Mouse (Mus musculus) ES-E14 (cell line): Measurements from ENCODE around the gene Lysmd4. TPM values are rescaled to one million over a fixed set of nuclear protein-coding genes. Genes with fewer than 3 reads are reported as not detected.

Source experiments
- DNase-seq: peaks from one replicate; pipeline ENCODE4 v3.0.0-alpha.2; 2013; ENCODE audit warnings: low read depth, low spot score
- H3K27ac ChIP-seq: 2 replicates; pipeline ENCODE4 v1.5.1; 2012; ENCODE audit warnings: low read depth, mild to moderate bottlenecking, low read length, moderate library complexity, mixed read lengths; ENCODE audit not compliant: poor library complexity, insufficient read depth, severe bottlenecking
- H3K36me3 ChIP-seq: 2 replicates; pipeline ENCODE4 v1.6.1; 2012; ENCODE audit warnings: mild to moderate bottlenecking, low read length, moderate library complexity, mixed read lengths; ENCODE audit not compliant: control insufficient read depth, poor library complexity, insufficient read depth, severe bottlenecking
- H3K4me1 ChIP-seq, 2 experiments: fragments of 150-350 bp in 1 of 2; sonication (generic) in 1 of 2; 2 replicates each; pipeline ENCODE4 v1.6.1; 2012; ENCODE audit warnings: low read length in 2 of 2, mild to moderate bottlenecking in 1 of 2, mixed read lengths in 1 of 2; ENCODE audit not compliant: control insufficient read depth in 2 of 2, insufficient read depth in 2 of 2, poor library complexity in 1 of 2
- H3K4me3 ChIP-seq, 2 experiments: fragments of 150-350 bp in 1 of 2; sonication (generic) in 1 of 2; 2 replicates each; pipeline ENCODE4 v1.5.1; 2012; ENCODE audit warnings: low read length in 2 of 2, low read depth in 1 of 2, mild to moderate bottlenecking in 1 of 2, mixed read lengths in 1 of 2; ENCODE audit not compliant: insufficient read depth in 1 of 2, poor library complexity in 1 of 2, severe bottlenecking in 1 of 2
- H3K9ac ChIP-seq: 2 replicates; pipeline ENCODE4 v1.6.1; 2012; ENCODE audit warnings: low read depth, mild to moderate bottlenecking, low read length, mixed read lengths; ENCODE audit not compliant: poor library complexity, insufficient read depth, severe bottlenecking
- H3K9me3 ChIP-seq: fragments of 150-350 bp; sonication (generic); 2 replicates; pipeline ENCODE4 v1.6.1; 2012; ENCODE audit warnings: low read depth, mild to moderate bottlenecking, low read length; ENCODE audit not compliant: control insufficient read depth, insufficient read depth
- CHD2 ChIP-seq: IDR thresholded peaks from 2 replicates; pipeline ENCODE4 v1.6.1; 2014; ENCODE audit warnings: mild to moderate bottlenecking, low read depth, low read length, inconsistent platforms
- HCFC1 ChIP-seq: IDR thresholded peaks from 2 replicates; pipeline ENCODE4 v1.6.1; 2012; ENCODE audit warnings: low read length, inconsistent platforms, borderline replicate concordance; ENCODE audit not compliant: insufficient read depth
- MAFK ChIP-seq: IDR thresholded peaks from 2 replicates; pipeline ENCODE4 v1.6.1; 2014; ENCODE audit warnings: mild to moderate bottlenecking, low read depth, low read length, inconsistent platforms; ENCODE audit not compliant: insufficient read depth
- ZC3H11A ChIP-seq: IDR thresholded peaks from 2 replicates; pipeline ENCODE4 v1.6.1; 2012; ENCODE audit warnings: low read depth, mild to moderate bottlenecking, inconsistent platforms, low read length, borderline replicate concordance
- ZNF384 ChIP-seq: IDR thresholded peaks from 2 replicates; pipeline ENCODE4 v1.6.1; 2012; ENCODE audit warnings: low read depth, low read length, inconsistent platforms
- in situ Hi-C, 2 experiments: fragments of 600-800 bp; cut with MboI; formaldehyde crosslinking; loops; one replicate each; pipeline ENCODE4 v1.15.1; 2025; ENCODE audit warnings: low sequenced_read_pairs in 2 of 2, inconsistent platforms in 1 of 2; ENCODE audit not compliant: unreplicated experiment in 2 of 2
- total RNA-seq: library from RNA; depleted of rRNA; stranded (reverse); fragments of 300-350 nt; gene quantifications from 2 replicates; pipeline ENCODE4 v1.2.3, GENCODE M21; 2012

The Lysmd4 gene
- total RNA-seq, 1 experiment: 6.1 TPM

- H3K36me3 ChIP-seq: no peaks in the 10 kb centered on the region
- TF ChIP-seq ZC3H11A: no peak
- TF ChIP-seq ZNF384: no peak
- TF ChIP-seq CHD2: no peak
- no peak for TF ChIP-seq HCFC1
- no peak for TF ChIP-seq MAFK
- no peaks in the 10 kb centered on the region for H3K4me1 ChIP-seq
- no peak overlapping the region for H3K4me3 ChIP-seq
- H3K9ac ChIP-seq: no peak overlapping the region
- no peak for DNase-seq
- in situ Hi-C loops: loop anchor here (5.0 to 10.0 kb wide), 2 partner anchors 381 to 389 kb away; no protein-coding TSS in a partner anchor
- H3K27ac ChIP-seq: no peak overlapping the region
- no peaks in the 10 kb centered on the region for H3K9me3 ChIP-seq
These were observed 21.0 kb downstream of the Lysmd4 start for GRCm38 (mm10) chr7:67243121-67243893.

GRCm38 (mm10) chr7:67243894-67244282, 21.5 kb downstream of the Lysmd4 start:
- Histone ChIP-seq H3K4me3 (no peak overlapping the region), H3K4me1 (no peaks in the 10 kb centered on the region), H3K27ac (no peak overlapping the region), H3K9ac (no peak overlapping the region), H3K36me3 (no peaks in the 10 kb centered on the region), H3K9me3 (no peaks in the 10 kb centered on the region)
- DNase-seq: no peak
- in situ Hi-C loops: loop anchor here (5.0 to 10.0 kb wide), 2 partner anchors 381 to 388 kb away; no protein-coding TSS in a partner anchor
- no peak for TF ChIP-seq HCFC1
- TF ChIP-seq ZNF384: no peak
- TF ChIP-seq ZC3H11A: no peak
- no peak for TF ChIP-seq CHD2
- TF ChIP-seq MAFK: no peak

GRCm38 (mm10) chr7:67245255-67245654, 22.9 kb downstream of the Lysmd4 start:
- Histone ChIP-seq H3K27ac (no peak overlapping the region), H3K4me1 (no peaks in the 10 kb centered on the region), H3K9me3 (no peaks in the 10 kb centered on the region), H3K9ac (no peak overlapping the region), H3K4me3 (no peak overlapping the region), H3K36me3 (no peaks in the 10 kb centered on the region)
- no peak for DNase-seq
- TF ChIP-seq ZNF384 (no peak), MAFK (no peak), CHD2 (no peak), HCFC1 (no peak)
- in situ Hi-C loops: loop anchor here in 1 of 2 experiments (10.0 kb wide), 1 partner anchor 380 kb away; no protein-coding TSS in a partner anchor

DNA sequence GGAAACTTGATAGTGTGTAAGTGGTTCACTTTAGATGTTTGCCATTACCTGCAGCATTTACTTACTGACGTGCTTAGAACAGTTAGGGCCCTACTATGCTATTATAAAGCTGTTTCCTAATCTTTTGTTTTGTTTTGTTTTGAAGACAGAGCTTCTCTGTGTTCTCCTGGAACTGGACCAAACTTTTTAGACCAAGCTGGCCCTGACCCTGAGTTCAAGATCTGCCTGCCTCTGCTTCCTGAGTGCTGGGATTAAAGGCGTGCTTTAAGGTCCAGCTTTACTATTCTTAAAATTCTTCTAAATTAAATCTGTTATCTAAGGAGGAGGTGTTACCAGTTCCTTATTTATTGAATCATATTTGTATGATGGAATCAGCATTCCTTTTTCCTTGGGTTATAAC, 23.7 kb downstream of the Lysmd4 start:
- TF ChIP-seq ZNF384: no peak
- in situ Hi-C loops: loop anchor here in 1 of 2 experiments (10.0 kb wide), 1 partner anchor 379 kb away; no protein-coding TSS in a partner anchor
- H3K27ac ChIP-seq: no peak overlapping the region
- DNase-seq: no peak
- no peaks in the 10 kb centered on the region for H3K9me3 ChIP-seq
- H3K4me3 ChIP-seq: no peak overlapping the region
- no peak overlapping the region for H3K9ac ChIP-seq
- H3K36me3 ChIP-seq: no peaks in the 10 kb centered on the region
- H3K4me1 ChIP-seq: no peaks in the 10 kb centered on the region
